Mouse (Mus musculus): ENCODE measurements around the gene Pip4k2a. TPM values are rescaled to one million over a fixed set of nuclear protein-coding genes. Genes with fewer than 3 reads are reported as not detected.
"Not testable (repeated sequence)": the region's sequence is repeated elsewhere in the genome, so short reads cannot be mapped to it uniquely, and the experiment has no call there.

Pip4k2a gene
- polyA plus RNA-seq (2014; fragmentation: Nextera tagmentation; extraction: Ambion mirVana): 10.1 and 10.3 TPM in 2 replicates

DNA sequence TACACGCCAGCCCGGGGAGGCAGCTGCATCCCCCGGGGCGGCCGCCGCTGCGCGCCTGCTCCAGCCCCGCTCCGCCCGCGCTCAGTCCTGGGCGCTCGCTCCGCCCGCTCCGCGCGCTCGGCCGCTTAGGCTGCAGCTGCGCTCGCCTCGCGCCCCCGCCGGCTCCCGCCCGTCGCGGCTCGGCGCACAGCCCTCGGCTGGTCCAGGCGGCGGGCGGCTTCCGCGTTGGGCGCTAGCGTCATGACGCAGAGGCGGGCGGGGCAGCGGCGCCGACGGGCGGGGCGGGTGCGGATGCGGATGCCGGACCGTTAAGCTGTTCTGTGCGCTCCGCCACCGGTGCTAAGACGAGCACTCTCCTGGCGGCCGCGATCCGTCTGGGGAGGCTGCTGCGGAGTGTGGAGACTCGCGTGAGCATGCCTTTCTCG is at the start of gene Pip4k2a, which contains the start of gene 4930426L09Rik:
TSS of gene Pip4k2a (minus strand) at position 73 of the 425 bp plus-strand sequence.
TSS of gene 4930426L09Rik (plus strand) at position 290 of the 425 bp plus-strand sequence.
- Histone ChIP-seq H3K36me3 (ENCODE audit: control insufficient read depth, insufficient read depth, low read length) (no peaks in the 10 kb centered on the region), H3K4me1 (replicated peaks; ENCODE audit: control insufficient read depth, insufficient read depth, low read length) (no peaks in the 10 kb centered on the region; the same call in 1 of the 2 replicates), H3K4me2 (ENCODE audit: low read length) (peak within 1 kb of the TSS; percentile 85), H3K4me3 (ENCODE audit: low read depth, low read length) (peak within 1 kb of the TSS; percentile 84), H3K27ac (ENCODE audit: low read depth) (peak within 1 kb of the TSS; percentile 88), H3K27me3 (replicated peaks; ENCODE audit: control insufficient read depth, insufficient read depth, low read length) (no peaks in the 10 kb centered on the region), H3K9me3 (ENCODE audit: control insufficient read depth, low read length) (no peaks in the 10 kb centered on the region), H3K9ac (ENCODE audit: low read length) (peak within 1 kb of the TSS; percentile 69)
- under 1% methylated on average over 64 of the region's 66 CpGs for WGBS
- ATAC-seq (replicated peaks; ENCODE audit: low FRiP score, low TSS enrichment, low read depth) (peak; percentile 96), DNase-seq (ENCODE audit: low spot score) (peak; percentile 92)

GRCm38 (mm10) chr2:19037907-19038570 is 40.1 kb upstream of the Pip4k2a start:
- H3K4me2 ChIP-seq (ENCODE audit: low read length): no peak overlapping the region
- H3K4me3 ChIP-seq (ENCODE audit: low read depth, low read length): no peak overlapping the region
- no peaks in the 10 kb centered on the region for H3K36me3 ChIP-seq (ENCODE audit: control insufficient read depth, insufficient read depth, low read length)
- peak overlapping the region; percentile 65 for H3K27ac ChIP-seq (ENCODE audit: low read depth)
- 46% methylated on average over 4 of the region's 4 CpGs for whole genome bisulfite sequencing
- no peaks in the 10 kb centered on the region for H3K27me3 ChIP-seq (replicated peaks; ENCODE audit: control insufficient read depth, insufficient read depth, low read length)
- no peak for ATAC-seq (replicated peaks; ENCODE audit: low FRiP score, low TSS enrichment, low read depth)
- no peak overlapping the region for H3K9ac ChIP-seq (ENCODE audit: low read length)
- H3K4me1 ChIP-seq (replicated peaks; ENCODE audit: control insufficient read depth, insufficient read depth, low read length): peaks cover 10% of the 10 kb centered on the region
- H3K9me3 ChIP-seq (ENCODE audit: control insufficient read depth, low read length): no peaks in the 10 kb centered on the region
- no peak for DNase-seq (ENCODE audit: low spot score)

DNA sequence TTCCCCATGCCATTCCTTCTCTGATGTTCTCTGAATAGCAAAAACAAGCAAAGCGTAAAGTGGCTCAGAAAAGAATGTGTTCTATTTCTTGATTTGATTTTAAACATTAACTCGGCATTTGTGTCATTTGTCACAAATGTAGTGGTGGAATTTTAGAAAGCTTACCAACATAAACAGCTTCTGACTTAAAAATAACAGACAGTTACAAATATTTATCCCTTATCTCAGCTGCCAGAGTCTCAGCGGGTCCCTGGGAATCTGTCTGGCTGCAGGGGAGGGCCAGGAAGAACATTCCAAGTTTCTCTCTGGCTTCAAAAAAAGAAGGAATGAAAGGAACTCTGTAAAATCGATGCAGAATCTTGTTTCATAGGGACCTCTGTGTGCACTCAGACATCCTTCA is 39.5 kb upstream of the Pip4k2a start:
- WGBS: 20% methylated on average over 4 of the region's 4 CpGs
- H3K9me3 ChIP-seq (ENCODE audit: control insufficient read depth, low read length): no peaks in the 10 kb centered on the region
- no peak overlapping the region for H3K9ac ChIP-seq (ENCODE audit: low read length)
- DNase-seq (ENCODE audit: low spot score): no peak
- peaks cover 10% of the 10 kb centered on the region for H3K4me1 ChIP-seq (replicated peaks; ENCODE audit: control insufficient read depth, insufficient read depth, low read length)
- H3K4me2 ChIP-seq (ENCODE audit: low read length): no peak overlapping the region
- H3K27me3 ChIP-seq (replicated peaks; ENCODE audit: control insufficient read depth, insufficient read depth, low read length): no peaks in the 10 kb centered on the region
- no peak overlapping the region for H3K4me3 ChIP-seq (ENCODE audit: low read depth, low read length)
- peak overlapping the region; percentile 65; the same call in 1 of the 2 replicates for H3K27ac ChIP-seq (ENCODE audit: low read depth)
- no peaks in the 10 kb centered on the region for H3K36me3 ChIP-seq (ENCODE audit: control insufficient read depth, insufficient read depth, low read length)
- no peak for ATAC-seq (replicated peaks; ENCODE audit: low FRiP score, low TSS enrichment, low read depth)

DNA sequence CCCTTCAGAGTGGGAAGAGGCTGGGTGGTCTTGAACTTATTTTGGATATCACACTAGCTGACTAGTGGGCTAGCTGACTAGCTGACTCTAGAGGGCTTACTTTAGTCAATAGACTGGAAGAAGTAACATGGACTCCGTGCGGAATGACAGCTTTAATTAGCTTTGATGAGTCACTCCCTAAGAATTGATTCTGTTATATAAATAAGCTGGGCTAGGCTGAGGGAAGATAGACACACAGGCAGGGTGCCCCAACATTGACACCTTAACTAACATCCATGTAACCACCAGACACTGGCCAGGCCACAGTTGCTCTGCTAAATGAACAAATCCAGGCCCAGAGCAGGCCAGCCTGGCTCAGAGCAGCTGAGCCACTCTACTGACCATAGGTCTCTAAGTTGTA is 26.9 kb upstream of the Pip4k2a start:
- H3K9ac ChIP-seq (ENCODE audit: low read length): no peak overlapping the region
- no peak for ATAC-seq (replicated peaks; ENCODE audit: low FRiP score, low TSS enrichment, low read depth)
- 76% methylated on average over 2 of the region's 2 CpGs for WGBS

DNA sequence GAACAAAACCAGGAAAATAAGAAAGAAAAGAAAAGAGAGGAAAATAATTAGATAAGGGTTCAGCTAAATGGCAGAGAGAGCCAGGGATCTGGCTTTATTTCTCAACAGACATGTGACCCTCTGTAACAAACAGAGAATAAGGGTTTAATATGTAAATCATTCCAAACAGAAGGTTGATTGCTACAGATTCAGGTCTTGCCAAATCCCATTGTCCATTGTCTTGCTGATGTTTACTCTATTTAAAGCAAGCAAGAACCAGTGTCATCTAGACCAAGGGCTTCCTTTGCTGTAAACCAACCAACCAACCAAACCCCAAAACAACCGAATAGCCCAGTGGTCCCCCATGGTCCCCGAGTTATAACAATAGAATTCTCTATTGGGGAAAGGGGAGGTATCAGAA is 20.1 kb upstream of the Pip4k2a start:
- ATAC-seq (replicated peaks; ENCODE audit: low FRiP score, low TSS enrichment, low read depth) (no peak), DNase-seq (ENCODE audit: low spot score) (no peak)
- Histone ChIP-seq H3K27me3 (replicated peaks; ENCODE audit: control insufficient read depth, insufficient read depth, low read length) (no peaks in the 10 kb centered on the region), H3K9me3 (ENCODE audit: control insufficient read depth, low read length) (no peaks in the 10 kb centered on the region), H3K4me2 (ENCODE audit: low read length) (no peak overlapping the region), H3K9ac (ENCODE audit: low read length) (no peak overlapping the region), H3K4me3 (ENCODE audit: low read depth, low read length) (no peak overlapping the region), H3K4me1 (replicated peaks; ENCODE audit: control insufficient read depth, insufficient read depth, low read length) (no peaks in the 10 kb centered on the region), H3K27ac (ENCODE audit: low read depth) (no peak overlapping the region), H3K36me3 (ENCODE audit: control insufficient read depth, insufficient read depth, low read length) (no peaks in the 10 kb centered on the region)
- 76% methylated on average over 2 of the region's 2 CpGs for WGBS

More for the DNA sequence above, 26.9 kb upstream of the Pip4k2a start:
- Histone ChIP-seq H3K36me3 (ENCODE audit: control insufficient read depth, insufficient read depth, low read length) (no peaks in the 10 kb centered on the region), H3K4me2 (ENCODE audit: low read length) (no peak overlapping the region), H3K9me3 (ENCODE audit: control insufficient read depth, low read length) (no peaks in the 10 kb centered on the region; the same call in 1 of the 2 replicates), H3K4me3 (ENCODE audit: low read depth, low read length) (no peak overlapping the region), H3K27ac (ENCODE audit: low read depth) (no peak overlapping the region), H3K27me3 (replicated peaks; ENCODE audit: control insufficient read depth, insufficient read depth, low read length) (no peaks in the 10 kb centered on the region), H3K4me1 (replicated peaks; ENCODE audit: control insufficient read depth, insufficient read depth, low read length) (no peaks in the 10 kb centered on the region)
- DNase-seq (ENCODE audit: low spot score): no peak

GRCm38 (mm10) chr2:19016839-19017238 is 18.9 kb upstream of the Pip4k2a start:
- H3K4me2 ChIP-seq (ENCODE audit: low read length): no peak overlapping the region
- no peak overlapping the region for H3K9ac ChIP-seq (ENCODE audit: low read length)
- H3K36me3 ChIP-seq (ENCODE audit: control insufficient read depth, insufficient read depth, low read length): no peaks in the 10 kb centered on the region
- DNase-seq (ENCODE audit: low spot score) (no peak), ATAC-seq (replicated peaks; ENCODE audit: low FRiP score, low TSS enrichment, low read depth) (no peak)
- no peak overlapping the region for H3K4me3 ChIP-seq (ENCODE audit: low read depth, low read length)
- H3K9me3 ChIP-seq (ENCODE audit: control insufficient read depth, low read length): no peaks in the 10 kb centered on the region
- WGBS: 23% methylated on average over 1 of the region's 1 CpGs
- no peaks in the 10 kb centered on the region for H3K27me3 ChIP-seq (replicated peaks; ENCODE audit: control insufficient read depth, insufficient read depth, low read length)
- H3K4me1 ChIP-seq (replicated peaks; ENCODE audit: control insufficient read depth, insufficient read depth, low read length): no peaks in the 10 kb centered on the region
- no peak overlapping the region for H3K27ac ChIP-seq (ENCODE audit: low read depth)

DNA sequence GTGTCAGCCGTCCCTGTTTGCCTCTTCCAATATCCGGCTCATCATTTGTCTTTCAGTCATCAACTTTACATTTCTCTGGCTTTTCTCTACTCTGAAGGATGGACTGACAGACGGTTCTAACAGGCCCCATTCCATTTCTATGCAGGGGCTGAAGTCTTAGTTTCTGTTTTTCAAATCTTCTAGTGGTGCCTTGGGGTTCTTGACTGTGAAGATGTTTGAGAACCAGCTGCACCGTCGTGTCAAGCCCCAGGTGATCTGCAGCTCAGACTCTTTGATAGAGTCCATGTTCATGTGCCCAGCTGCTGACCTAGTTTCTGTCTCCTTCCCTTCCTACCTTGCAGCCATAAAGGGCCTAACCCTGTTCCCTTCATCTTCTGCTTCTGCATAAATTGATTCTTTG is 18.4 kb upstream of the Pip4k2a start:
- no peak overlapping the region for H3K4me2 ChIP-seq (ENCODE audit: low read length)
- no peaks in the 10 kb centered on the region for H3K36me3 ChIP-seq (ENCODE audit: control insufficient read depth, insufficient read depth, low read length)
- DNase-seq (ENCODE audit: low spot score) (no peak), ATAC-seq (replicated peaks; ENCODE audit: low FRiP score, low TSS enrichment, low read depth) (no peak)
- 80% methylated on average over 5 of the region's 5 CpGs for WGBS
- H3K9ac ChIP-seq (ENCODE audit: low read length): no peak overlapping the region
- no peaks in the 10 kb centered on the region for H3K27me3 ChIP-seq (replicated peaks; ENCODE audit: control insufficient read depth, insufficient read depth, low read length)
- H3K4me1 ChIP-seq (replicated peaks; ENCODE audit: control insufficient read depth, insufficient read depth, low read length): no peaks in the 10 kb centered on the region
- H3K27ac ChIP-seq (ENCODE audit: low read depth): no peak overlapping the region
- H3K4me3 ChIP-seq (ENCODE audit: low read depth, low read length): no peak overlapping the region
- no peaks in the 10 kb centered on the region for H3K9me3 ChIP-seq (ENCODE audit: control insufficient read depth, low read length)

- Histone ChIP-seq H3K27ac (ENCODE audit: low read depth) (no peak overlapping the region), H3K27me3 (replicated peaks; ENCODE audit: control insufficient read depth, insufficient read depth, low read length) (no peaks in the 10 kb centered on the region), H3K4me2 (ENCODE audit: low read length) (no peak overlapping the region), H3K4me1 (replicated peaks; ENCODE audit: control insufficient read depth, insufficient read depth, low read length) (no peaks in the 10 kb centered on the region), H3K9me3 (ENCODE audit: control insufficient read depth, low read length) (no peaks in the 10 kb centered on the region), H3K36me3 (ENCODE audit: control insufficient read depth, insufficient read depth, low read length) (no peaks in the 10 kb centered on the region), H3K4me3 (ENCODE audit: low read depth, low read length) (no peak overlapping the region), H3K9ac (ENCODE audit: low read length) (no peak overlapping the region)
- 80% methylated on average over 6 of the region's 6 CpGs for WGBS
- no peak for ATAC-seq (replicated peaks; ENCODE audit: low FRiP score, low TSS enrichment, low read depth)
- DNase-seq (ENCODE audit: low spot score): no peak
Observed at GRCm38 (mm10) chr2:19011443-19011842, 13.5 kb upstream of the Pip4k2a start.

GRCm38 (mm10) chr2:19010541-19010940 is 12.6 kb upstream of the Pip4k2a start:
- H3K36me3 ChIP-seq (ENCODE audit: control insufficient read depth, insufficient read depth, low read length); H3K27me3 ChIP-seq (replicated peaks; ENCODE audit: control insufficient read depth, insufficient read depth, low read length); H3K4me3 ChIP-seq (ENCODE audit: low read depth, low read length); H3K9me3 ChIP-seq (ENCODE audit: control insufficient read depth, low read length); DNase-seq (ENCODE audit: low spot score); ATAC-seq (replicated peaks; ENCODE audit: low FRiP score, low TSS enrichment, low read depth); H3K9ac ChIP-seq (ENCODE audit: low read length); H3K27ac ChIP-seq (ENCODE audit: low read depth); H3K4me2 ChIP-seq (ENCODE audit: low read length); H3K4me1 ChIP-seq (replicated peaks; ENCODE audit: control insufficient read depth, insufficient read depth, low read length): not testable (repeated sequence)
- WGBS: 58% methylated on average over 1 of the region's 1 CpGs

Measured in intestine, embryonic 14.5 days (tissue).